14 mouse cellular contexts compared by ENCODE assay signal in genomic region chr5:130010961-130011360, GRCm38 (mm10). TPM values are rescaled to one million over a fixed set of nuclear protein-coding genes. Genes with fewer than 3 reads are reported as not detected.
DNase-seq lines count a peak whose midpoint lies in the region; ATAC-seq and TF ChIP-seq lines count a peak whose summit lies in the region.
"Had no signal": no experiment of that assay in that cellular context is flagged by ENCODE, and none has a peak within 500 bp of the region (broad histone marks: within the 10 kb centered on the region; RNA-seq: fewer than 3 reads in every experiment).

No protein-coding gene starts in this region.

- no peak overlapping the region for H3K27ac ChIP-seq in forebrain, postnatal 0 days (ENCODE audit: low read depth, low read length)
- no peak overlapping the region for H3K27ac ChIP-seq in forebrain, embryonic 14.5 days (ENCODE audit: low read depth, low read length)
- H3K27ac ChIP-seq in embryonic fibroblast, embryonic 13.5 days (ENCODE audit: insufficient read depth, low read length), result no peak overlapping the region

- no peak for ATAC-seq in forebrain, postnatal 0 days
- no peak for ATAC-seq in forebrain, embryonic 14.5 days
- ATAC-seq: forebrain, embryonic 16.5 days; hindbrain, embryonic 16.5 days; midbrain, embryonic 16.5 days had no signal

- H3K9me3 ChIP-seq in forebrain, postnatal 0 days (ENCODE audit: low read length), result no peaks in the 10 kb centered on the region
- H3K9me3 ChIP-seq in forebrain, embryonic 14.5 days (replicated peaks; ENCODE audit: control insufficient read depth, low read length), result no peaks in the 10 kb centered on the region; the same call in 1 of the 2 replicates

- no peak overlapping the region for H3K9ac ChIP-seq in forebrain, postnatal 0 days
- H3K9ac ChIP-seq in forebrain, embryonic 14.5 days (ENCODE audit: low read length), result no peak overlapping the region

- H3K4me3 ChIP-seq in forebrain, postnatal 0 days (ENCODE audit: low read depth, low read length), result no peak overlapping the region
- H3K4me3 ChIP-seq in forebrain, embryonic 14.5 days (ENCODE audit: low read depth, low read length), result no peak overlapping the region
- H3K4me3 ChIP-seq in lung, adult 2 months (replicated peaks; ENCODE audit: extremely low read depth, low read depth, low read length), result no peak overlapping the region
- no peak overlapping the region for H3K4me3 ChIP-seq in embryonic fibroblast, embryonic 13.5 days (ENCODE audit: insufficient read depth, low read length)

- TF ChIP-seq CTCF in forebrain, postnatal 0 days (IDR thresholded peaks at IDR 0.05; ENCODE audit: low read depth), result peak; percentile 50
- TF ChIP-seq CTCF in lung, adult 2 months (IDR thresholded peaks at IDR 0.05; ENCODE audit: insufficient read depth, low read length), result peak; percentile 47
- peak; percentile 16; the same call in 1 of the 2 replicates for TF ChIP-seq CTCF in embryonic fibroblast, embryonic 13.5 days (IDR thresholded peaks at IDR 0.05; ENCODE audit: borderline replicate concordance, insufficient read depth, low read length)

- TF ChIP-seq POLR2A in lung, adult 2 months (IDR thresholded peaks at IDR 0.05; ENCODE audit: borderline replicate concordance, extremely low read depth, low read depth, low read length), result no peak
- no peak for TF ChIP-seq POLR2A in embryonic fibroblast, embryonic 13.5 days (IDR thresholded peaks at IDR 0.05; ENCODE audit: low read depth, low read length)

- H3K27me3 ChIP-seq in forebrain, postnatal 0 days (ENCODE audit: insufficient read depth, low read length), result no peaks in the 10 kb centered on the region
- H3K27me3 ChIP-seq in forebrain, embryonic 14.5 days (replicated peaks; ENCODE audit: control insufficient read depth, insufficient read depth, low read length), result no peaks in the 10 kb centered on the region

- DNase-seq in forebrain, postnatal 0 days, result no peak
- DNase-seq in forebrain, embryonic 14.5 days (ENCODE audit: low spot score), result no peak
- DNase-seq in lung, adult 2 months, result no peak
- DNase-seq in lung, postnatal 4 days, result no peak
- peak; percentile 47 for DNase-seq in ES-CJ7 (ENCODE audit: low read depth, low spot score)
- no peak for DNase-seq in spleen, postnatal 36 days (ENCODE audit: low spot score in 2 of 2)
- no peak for DNase-seq in right cerebral cortex, adult 18-20 months
- DNase-seq: cerebellum, postnatal 14 days; kidney, postnatal 4 days; thymus, postnatal 14 days had no signal

- no peak overlapping the region for H3K4me2 ChIP-seq in forebrain, postnatal 0 days (ENCODE audit: low read depth)
- no peak overlapping the region for H3K4me2 ChIP-seq in forebrain, embryonic 14.5 days (ENCODE audit: low read length)

- H3K36me3 ChIP-seq in forebrain, postnatal 0 days (ENCODE audit: insufficient read depth), result peaks cover 5% of the 10 kb centered on the region; the same call in 1 of the 2 replicates
- peaks cover 5% of the 10 kb centered on the region; the same call in 1 of the 2 replicates for H3K36me3 ChIP-seq in forebrain, embryonic 14.5 days (ENCODE audit: control insufficient read depth, insufficient read depth, low read length)

- WGBS in forebrain, postnatal 0 days, result 94% methylated on average over 5 of the region's 5 CpGs
- 95% methylated on average over 5 of the region's 5 CpGs for WGBS in forebrain, embryonic 14.5 days
- 93% methylated on average over 5 of the region's 5 CpGs for WGBS in lung, adult 2 months

- H3K4me1 ChIP-seq in forebrain, postnatal 0 days (ENCODE audit: insufficient read depth), result no peaks in the 10 kb centered on the region
- H3K4me1 ChIP-seq in forebrain, embryonic 14.5 days (ENCODE audit: control insufficient read depth, insufficient read depth, low read length), result no peaks in the 10 kb centered on the region
- H3K4me1 ChIP-seq in lung, adult 2 months (ENCODE audit: control insufficient read depth, insufficient read depth, low read length), result no peaks in the 10 kb centered on the region
- H3K4me1 ChIP-seq in embryonic fibroblast, embryonic 13.5 days (ENCODE audit: control insufficient read depth, insufficient read depth, low read length), result no peaks in the 10 kb centered on the region

RNA-seq across cellular contexts. Expression of gene Gusb, which starts 8.1 kb away (rescaled TPM):
- total RNA-seq in forebrain, postnatal 0 days (2014; rRNA removed), result 17.2 and 19.9 TPM in 2 replicates
- 27.7 and 29.3 TPM in 2 replicates for polyA plus RNA-seq in forebrain, postnatal 0 days (2015; fragmentation: Nextera tagmentation; extraction: Ambion mirVana)
- polyA plus RNA-seq in forebrain, embryonic 14.5 days (2014; fragmentation: Nextera tagmentation; extraction: Ambion mirVana), result 20.7 and 21.4 TPM in 2 replicates
- polyA plus RNA-seq in lung, adult 2 months (2012; rRNA removed), result 39.0 and 44.8 TPM in 2 replicates
- polyA plus RNA-seq in embryonic fibroblast, embryonic 13.5 days (2011; ENCODE audit: insufficient read length, low read depth, missing spikeins), result 43.4 and 49.9 TPM in 2 replicates

RNA-seq across cellular contexts. Expression of gene Asl, which starts 18.1 kb away (rescaled TPM):
- total RNA-seq in forebrain, postnatal 0 days (2014; rRNA removed), result 28.7 and 33.2 TPM in 2 replicates
- polyA plus RNA-seq in forebrain, postnatal 0 days (2015; fragmentation: Nextera tagmentation; extraction: Ambion mirVana), result 32.5 and 39.3 TPM in 2 replicates
- 36.9 and 38.2 TPM in 2 replicates for polyA plus RNA-seq in forebrain, embryonic 14.5 days (2014; fragmentation: Nextera tagmentation; extraction: Ambion mirVana)
- polyA plus RNA-seq in lung, adult 2 months (2012; rRNA removed), result 22.1 and 27.3 TPM in 2 replicates
- polyA plus RNA-seq in embryonic fibroblast, embryonic 13.5 days (2011; ENCODE audit: insufficient read length, low read depth, missing spikeins), result 32.6 and 41.4 TPM in 2 replicates

RNA-seq across cellular contexts. Expression of gene Crcp, which starts 18.1 kb away (rescaled TPM):
- total RNA-seq in forebrain, postnatal 0 days (2014; rRNA removed), result 63.2 and 69.1 TPM in 2 replicates
- 87.1 and 91.2 TPM in 2 replicates for polyA plus RNA-seq in forebrain, postnatal 0 days (2015; fragmentation: Nextera tagmentation; extraction: Ambion mirVana)
- 50.7 and 51.2 TPM in 2 replicates for polyA plus RNA-seq in forebrain, embryonic 14.5 days (2014; fragmentation: Nextera tagmentation; extraction: Ambion mirVana)
- 9.4 and 12.9 TPM in 2 replicates for polyA plus RNA-seq in lung, adult 2 months (2012; rRNA removed)
- polyA plus RNA-seq in embryonic fibroblast, embryonic 13.5 days (2011; ENCODE audit: insufficient read length, low read depth, missing spikeins), result 30.8 and 36.5 TPM in 2 replicates
